Comparison of ENCODE assay signal across 22 mouse cellular contexts in the genomic region with DNA sequence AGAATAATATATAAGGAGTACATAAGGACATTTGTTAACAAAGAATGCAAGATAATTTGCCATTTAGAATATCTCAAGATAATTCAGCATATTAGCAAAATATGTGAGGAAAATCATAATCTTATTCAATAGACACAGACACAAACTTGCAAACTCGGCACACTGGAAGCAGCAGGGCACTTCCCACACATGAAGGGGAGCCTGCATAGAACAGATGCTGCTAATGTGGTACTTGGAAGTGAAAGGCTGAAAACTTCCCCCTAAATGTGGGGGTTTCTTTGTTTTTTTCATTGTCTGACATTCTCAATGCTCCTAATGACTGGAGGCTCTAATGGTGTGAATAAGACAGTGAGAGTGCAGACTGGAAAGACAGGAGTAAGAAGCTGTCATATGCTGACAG. TPM values are rescaled to one million over a fixed set of nuclear protein-coding genes. Genes with fewer than 3 reads are reported as not detected.
"Had no signal": no experiment of that assay in that cellular context is flagged by ENCODE, and none has a peak within 500 bp of the region (broad histone marks: within the 10 kb centered on the region; RNA-seq: fewer than 3 reads in every experiment).

No protein-coding gene starts in this region.

- DNase-seq: kidney, adult 11 months; kidney, adult 9 months; kidney, postnatal 36 days; liver; liver, embryonic 13.5 days; liver, postnatal 0 days; lung, postnatal 14 days; retina, postnatal 1 day; right cerebral cortex, postnatal 25 days; thymus, postnatal 4 days had no signal

- H3K27ac ChIP-seq: kidney, postnatal 0 days; limb, embryonic 12.5 days; liver, embryonic 13.5 days; lung, embryonic 15.5 days; macrophage; midbrain, embryonic 12.5 days; neural tube, embryonic 13.5 days had no signal

- H3K4me3 ChIP-seq: limb, embryonic 12.5 days; liver, embryonic 13.5 days; lung, embryonic 15.5 days; megakaryocyte, embryonic 14.5 days; midbrain, embryonic 12.5 days; neural tube, embryonic 13.5 days had no signal

RNA-seq across cellular contexts. Expression of a gene that starts 7.5 kb away (rescaled TPM):
- total RNA-seq: left cerebral cortex, postnatal 36 days had no signal
- polyA plus RNA-seq: intestine, embryonic 14.5 days; kidney, postnatal 0 days; limb, embryonic 12.5 days; liver, embryonic 13.5 days; liver, postnatal 0 days; lung, embryonic 15.5 days; macrophage; midbrain, embryonic 12.5 days; midbrain, embryonic 16.5 days; neural tube, embryonic 13.5 days; small intestine, adult 2 months; stomach, embryonic 16.5 days had no signal

RNA-seq across cellular contexts. Expression of a gene that starts 28.9 kb away (rescaled TPM):
- total RNA-seq: left cerebral cortex, postnatal 36 days had no signal
- polyA plus RNA-seq: intestine, embryonic 14.5 days; kidney, postnatal 0 days; limb, embryonic 12.5 days; liver, embryonic 13.5 days; liver, postnatal 0 days; lung, embryonic 15.5 days; macrophage; midbrain, embryonic 12.5 days; midbrain, embryonic 16.5 days; neural tube, embryonic 13.5 days; small intestine, adult 2 months; stomach, embryonic 16.5 days had no signal

RNA-seq across cellular contexts. Expression of a gene that starts 51.3 kb away (rescaled TPM):
- total RNA-seq: left cerebral cortex, postnatal 36 days had no signal
- polyA plus RNA-seq: intestine, embryonic 14.5 days; kidney, postnatal 0 days; limb, embryonic 12.5 days; liver, embryonic 13.5 days; liver, postnatal 0 days; lung, embryonic 15.5 days; macrophage; midbrain, embryonic 12.5 days; midbrain, embryonic 16.5 days; neural tube, embryonic 13.5 days; small intestine, adult 2 months; stomach, embryonic 16.5 days had no signal
